Comparison of ENCODE assay signal across 8 mouse cellular contexts in the genomic region with DNA sequence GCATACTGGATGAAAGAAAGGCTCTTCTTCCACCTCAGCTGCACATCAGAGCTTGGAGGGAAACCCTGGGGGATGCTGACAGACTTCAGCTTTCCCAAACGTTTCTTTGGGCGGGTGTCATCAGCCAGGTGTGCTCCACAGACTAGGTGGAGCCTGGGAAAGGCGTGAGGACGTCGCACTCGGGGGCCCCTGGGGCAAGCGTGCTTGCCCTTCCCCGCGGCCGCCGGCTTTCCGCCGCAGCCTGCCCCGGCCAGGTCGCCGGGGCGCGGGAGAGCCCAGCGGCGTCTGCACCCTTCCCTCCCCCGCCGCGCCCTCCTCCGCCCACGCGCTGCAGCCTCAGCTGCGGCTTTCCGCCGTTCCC. TPM values are rescaled to one million over a fixed set of nuclear protein-coding genes. Genes with fewer than 3 reads are reported as not detected.
DNase-seq lines count a peak whose midpoint lies in the region; ATAC-seq and TF ChIP-seq lines count a peak whose summit lies in the region.

No protein-coding gene starts in this region.

- CTCF ChIA-PET in Patski (lab: Charles Lee) = interaction anchor here (1.5 kb wide), 1 partner anchor 13 kb away, joined by 3 read pairs; no protein-coding TSS in a partner anchor

- no peaks in the 10 kb centered on the region for H3K36me3 ChIP-seq in kidney, embryonic 14.5 days (ENCODE audit: control insufficient read depth, insufficient read depth, low read length)
- no peaks in the 10 kb centered on the region for H3K36me3 ChIP-seq in forebrain, postnatal 0 days (ENCODE audit: insufficient read depth)

- H3K4me1 ChIP-seq in kidney, embryonic 14.5 days (ENCODE audit: control insufficient read depth, insufficient read depth, low read length) = peaks cover 7% of the 10 kb centered on the region; the same call in 1 of the 2 replicates
- 0 out of 2 replicates have a peak, but pooled peaks cover 5% of the 10 kb centered on the region for H3K4me1 ChIP-seq in forebrain, postnatal 0 days (ENCODE audit: insufficient read depth)

- no peaks in the 10 kb centered on the region for H3K9me3 ChIP-seq in kidney, embryonic 14.5 days (ENCODE audit: control insufficient read depth, low read length)
- H3K9me3 ChIP-seq in forebrain, postnatal 0 days (ENCODE audit: low read length) = no peaks in the 10 kb centered on the region

- WGBS in kidney, embryonic 14.5 days = under 1% methylated on average over 28 of the region's 29 CpGs
- 5% methylated on average over 29 of the region's 29 CpGs for WGBS in forebrain, postnatal 0 days

- POLR2A ChIA-PET in Patski (lab: Charles Lee) = interaction anchor here (0.6 to 1.7 kb wide), 4 partner anchors 11 to 24 kb away, joined by 3 to 25 read pairs (median 3); a partner anchor contains a TSS

- no peaks in the 10 kb centered on the region for H3K27me3 ChIP-seq in kidney, embryonic 14.5 days (ENCODE audit: control insufficient read depth, insufficient read depth, low read length)
- no peaks in the 10 kb centered on the region for H3K27me3 ChIP-seq in Patski
- no peaks in the 10 kb centered on the region; the same call in 1 of the 2 replicates for H3K27me3 ChIP-seq in forebrain, postnatal 0 days (ENCODE audit: insufficient read depth, low read length)

- ATAC-seq in kidney, embryonic 14.5 days (ENCODE audit: low FRiP score, low TSS enrichment) = no peak
- ATAC-seq in Patski = peak; percentile 5
- ATAC-seq in forebrain, postnatal 0 days = no peak
- peak; percentile 51 for ATAC-seq in megakaryocyte progenitor cell, adult 5-6 weeks (replicated peaks; ENCODE audit: poor library complexity)

- DNase-seq in kidney, adult 9 months = no peak
- DNase-seq in Patski (ENCODE audit: low read depth, low spot score) = no peak
- no peak for DNase-seq in forebrain, postnatal 0 days
- no peak for DNase-seq in cerebellum, postnatal 36 days
- no peak for DNase-seq in urinary bladder, adult 18-20 months (ENCODE audit: low spot score in 2 of 2)
- no peak for DNase-seq in lung, postnatal 25 days (ENCODE audit: low spot score)

- H3K27ac ChIP-seq in kidney, embryonic 14.5 days (ENCODE audit: low read depth, low read length) = peak overlapping the region; percentile 93
- peak overlapping the region; percentile 83 for H3K27ac ChIP-seq in forebrain, postnatal 0 days (ENCODE audit: low read depth, low read length)

- in situ Hi-C loops in Patski (cut with MboI; ENCODE audit: low pct_unique_long_range_greater_than_20kb) = no loop called here

- peak overlapping the region; percentile 61 for H3K4me3 ChIP-seq in kidney, embryonic 14.5 days (ENCODE audit: low read length)
- H3K4me3 ChIP-seq in forebrain, postnatal 0 days (ENCODE audit: low read depth, low read length) = peak overlapping the region; percentile 74

- H3K9ac ChIP-seq in kidney, embryonic 14.5 days (ENCODE audit: low read depth, low read length) = peak overlapping the region; percentile 84
- peak overlapping the region; percentile 80 for H3K9ac ChIP-seq in forebrain, postnatal 0 days

- TF ChIP-seq CTCF in Patski (IDR thresholded peaks at IDR 0.05) = no peak
- TF ChIP-seq CTCF in forebrain, postnatal 0 days (IDR thresholded peaks at IDR 0.05; ENCODE audit: low read depth) = no peak

- peak overlapping the region; percentile 92 for H3K4me2 ChIP-seq in kidney, embryonic 14.5 days (replicated peaks; ENCODE audit: low read depth, low read length)
- peak overlapping the region; percentile 94 for H3K4me2 ChIP-seq in forebrain, postnatal 0 days (ENCODE audit: low read depth)

RNA-seq across cellular contexts. Expression of a gene that starts 21.0 kb away (rescaled TPM):
- polyA plus RNA-seq in kidney, embryonic 14.5 days (2014; fragmentation: Nextera tagmentation; extraction: Ambion mirVana) = 75.5 and 108 TPM in 2 replicates
- polyA plus RNA-seq in Patski (2021) = 85.9 TPM
- total RNA-seq in forebrain, postnatal 0 days (2014; rRNA removed) = 58.8 and 71.5 TPM in 2 replicates
- 23.6 and 32.4 TPM in 2 replicates for polyA plus RNA-seq in forebrain, postnatal 0 days (2015; fragmentation: Nextera tagmentation; extraction: Ambion mirVana)
- 89.1 and 105 TPM in 2 replicates for total RNA-seq in megakaryocyte progenitor cell, adult 5-6 weeks (2015)
- 36.2 and 49.1 TPM in 2 replicates for total RNA-seq in megakaryocyte progenitor cell, adult 5-6 weeks (2017)

Comparison
In these comparisons a context has a peak if more than half of its experiments do, and no peak if none do; other contexts are left out.
1. ATAC-seq: peak in Patski (single experiment) and megakaryocyte progenitor cell, adult 5-6 weeks (single experiment); none in kidney, embryonic 14.5 days (single experiment) and forebrain, postnatal 0 days (single experiment).